Mouse (Mus musculus) intestine, embryonic 16.5 days (tissue): ENCODE data around the gene Cxcl2. TPM values are rescaled to one million over a fixed set of nuclear protein-coding genes. Genes with fewer than 3 reads are reported as not detected.
A peak's percentile ranks its signal among the peaks of the same experiment; 100 is the strongest.

ENCODE experiments used
- ATAC-seq: fragments of 200-750 bp; cut with Nextera tagmentation; 2 replicates; pipeline ENCODE4 v1.8.0; 2017; ENCODE audit warnings: moderate TSS enrichment, moderate library complexity
- H3K27ac ChIP-seq: fragments of 300-500 bp; sonication (generic); 2 replicates; pipeline ENCODE4 v1.5.1; 2014; ENCODE audit warnings: mild to moderate bottlenecking, low read length
- H3K27me3 ChIP-seq: fragments of 300-500 bp; sonication (generic); replicated peaks from 2 replicates; pipeline ENCODE4 v1.6.1; 2014; ENCODE audit warnings: low read length, control low read depth, mixed read lengths; ENCODE audit not compliant: control insufficient read depth, insufficient read depth
- H3K36me3 ChIP-seq: fragments of 300-500 bp; sonication (generic); 2 replicates; pipeline ENCODE4 v1.6.1; 2014; ENCODE audit warnings: low read length, control low read depth; ENCODE audit not compliant: control insufficient read depth, insufficient read depth
- H3K4me1 ChIP-seq: fragments of 300-500 bp; sonication (generic); 2 replicates; pipeline ENCODE4 v1.6.1; 2014; ENCODE audit warnings: low read length, control low read depth, mixed read lengths; ENCODE audit not compliant: control insufficient read depth, insufficient read depth
- H3K4me2 ChIP-seq: fragments of 300-500 bp; sonication (generic); 2 replicates; pipeline ENCODE4 v1.6.1; 2014; ENCODE audit warnings: low read depth, low read length, control low read depth
- H3K4me3 ChIP-seq: fragments of 300-500 bp; sonication (generic); 2 replicates; pipeline ENCODE4 v1.5.1; 2014; ENCODE audit warnings: mild to moderate bottlenecking, low read length
- H3K9ac ChIP-seq: fragments of 300-500 bp; sonication (generic); 2 replicates; pipeline ENCODE4 v1.6.1; 2014; ENCODE audit warnings: low read depth, low read length
- H3K9me3 ChIP-seq: fragments of 300-500 bp; sonication (generic); 2 replicates; pipeline ENCODE4 v1.6.1; 2016; ENCODE audit warnings: low read length, control low read depth; ENCODE audit not compliant: control insufficient read depth
- WGBS: fragments of 180-500 bp; shearing (Covaris S2); extraction: QIAGEN DNeasy Blood & Tissue Kit; methylation state at CpG from one replicate; pipeline ENCODE4 v1.1.7; 2014; 5-methylcytosine and 5-hydroxymethylcytosine counted together
- polyA plus RNA-seq: library from polyadenylated mRNA; unstranded; fragments of >200 nt; fragmentation: Nextera tagmentation; extraction: Ambion mirVana; gene quantifications from 2 replicates; pipeline ENCODE4 v1.2.1, GENCODE M21; 2015

The Cxcl2 gene
- not detected in 2 replicates for polyA plus RNA-seq

DNA sequence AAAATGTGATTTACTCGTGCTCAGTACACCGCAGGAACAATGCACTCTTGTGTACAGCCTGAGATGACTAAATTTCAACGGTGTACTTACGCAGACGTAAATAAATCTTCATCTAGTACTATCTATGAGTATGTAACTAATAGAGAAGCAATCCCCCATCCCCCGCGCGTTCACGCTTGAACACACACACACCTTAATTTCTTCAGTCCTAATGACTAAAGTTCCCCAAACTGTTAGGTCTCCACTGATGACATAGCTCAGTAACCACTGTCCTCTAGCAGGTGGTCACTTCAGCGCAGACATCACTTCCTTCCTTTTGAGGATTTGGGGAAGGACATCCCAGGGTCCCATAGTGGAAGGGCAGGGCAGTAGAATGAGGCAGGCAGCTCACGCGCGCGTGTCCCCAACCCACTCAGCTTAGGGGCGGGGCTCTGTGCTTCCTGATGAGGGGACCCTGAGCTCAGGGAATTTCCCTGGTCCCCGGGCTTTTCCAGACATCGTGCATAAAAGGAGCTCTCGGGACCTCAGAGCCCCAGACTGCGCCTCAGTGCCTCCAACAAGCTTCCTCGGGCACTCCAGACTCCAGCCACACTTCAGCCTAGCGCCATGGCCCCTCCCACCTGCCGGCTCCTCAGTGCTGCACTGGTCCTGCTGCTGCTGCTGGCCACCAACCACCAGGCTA is at the start of gene Cxcl2:
Cxcl2 (plus strand) TSS at position 533 of the 682 bp plus-strand sequence.
- WGBS, result 8% methylated on average over 22 of the region's 22 CpGs
- H3K9ac ChIP-seq, result peak within 1 kb of the TSS; percentile 33; the same call in 1 of the 2 replicates

GRCm38 (mm10) chr5:90855308-90856230 is 48.1 kb upstream of the Cxcl2 start:
- H3K9me3 ChIP-seq, result no peaks in the 10 kb centered on the region
- H3K4me1 ChIP-seq, result no peaks in the 10 kb centered on the region
- WGBS, result 69% methylated on average over 7 of the region's 7 CpGs
- H3K4me2 ChIP-seq, result no peak overlapping the region
- H3K4me3 ChIP-seq, result no peak overlapping the region
- no peak overlapping the region for H3K9ac ChIP-seq
- no peaks in the 10 kb centered on the region for H3K27me3 ChIP-seq
- no peak for ATAC-seq
- H3K36me3 ChIP-seq, result no peaks in the 10 kb centered on the region
- H3K27ac ChIP-seq, result no peak overlapping the region

More for the DNA sequence above, at the start of gene Cxcl2:
- Histone ChIP-seq H3K36me3 (no peaks in the 10 kb centered on the region), H3K27me3 (peaks cover 3% of the 10 kb centered on the region; the same call in 1 of the 2 replicates), H3K4me3 (peak within 1 kb of the TSS; percentile 35), H3K4me2 (peak within 1 kb of the TSS; percentile 59), H3K4me1 (peaks cover 13% of the 10 kb centered on the region), H3K9me3 (no peaks in the 10 kb centered on the region), H3K27ac (no peak within 1 kb of the TSS)
- peak; percentile 69 for ATAC-seq

DNA sequence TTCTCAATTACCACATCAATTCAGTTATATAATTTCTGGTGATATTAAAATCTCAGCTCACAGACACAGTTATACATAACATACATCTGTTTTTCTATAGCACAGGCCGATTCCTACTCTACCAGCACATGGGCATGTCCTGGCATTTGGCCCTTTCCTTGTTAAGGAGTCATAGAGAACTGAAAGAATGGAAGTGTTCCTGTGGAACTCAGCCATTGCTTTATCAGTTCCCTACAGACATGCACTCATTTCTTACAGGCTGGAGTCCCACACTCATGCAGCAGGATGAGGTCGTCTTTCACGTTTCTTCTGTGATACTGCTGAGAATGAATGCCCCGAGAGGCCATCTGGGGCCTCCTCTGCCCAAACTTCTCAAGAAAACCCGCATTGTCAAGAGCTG is 46.2 kb upstream of the Cxcl2 start:
- Histone ChIP-seq H3K9ac (no peak overlapping the region), H3K4me1 (no peaks in the 10 kb centered on the region), H3K27me3 (no peaks in the 10 kb centered on the region), H3K27ac (no peak overlapping the region), H3K9me3 (no peaks in the 10 kb centered on the region), H3K4me2 (no peak overlapping the region), H3K4me3 (no peak overlapping the region), H3K36me3 (no peaks in the 10 kb centered on the region)
- WGBS, result 74% methylated on average over 5 of the region's 5 CpGs
- no peak for ATAC-seq

GRCm38 (mm10) chr5:90858429-90858828 is 45.2 kb upstream of the Cxcl2 start:
- no peaks in the 10 kb centered on the region for H3K4me1 ChIP-seq
- no peaks in the 10 kb centered on the region for H3K9me3 ChIP-seq
- ATAC-seq, result no peak
- WGBS, result 86% methylated on average over 2 of the region's 2 CpGs
- H3K27me3 ChIP-seq, result no peaks in the 10 kb centered on the region
- H3K27ac ChIP-seq, result no peak overlapping the region
- H3K36me3 ChIP-seq, result no peaks in the 10 kb centered on the region
- H3K9ac ChIP-seq, result no peak overlapping the region
- H3K4me2 ChIP-seq, result no peak overlapping the region
- no peak overlapping the region for H3K4me3 ChIP-seq

GRCm38 (mm10) chr5:90859031-90859430 is 44.6 kb upstream of the Cxcl2 start:
- no peaks in the 10 kb centered on the region for H3K4me1 ChIP-seq
- WGBS, result 76% methylated on average over 3 of the region's 3 CpGs
- H3K27ac ChIP-seq, result no peak overlapping the region
- H3K4me3 ChIP-seq, result no peak overlapping the region
- H3K9ac ChIP-seq, result no peak overlapping the region
- no peaks in the 10 kb centered on the region for H3K9me3 ChIP-seq
- H3K4me2 ChIP-seq, result no peak overlapping the region
- H3K36me3 ChIP-seq, result no peaks in the 10 kb centered on the region
- H3K27me3 ChIP-seq, result no peaks in the 10 kb centered on the region
- no peak for ATAC-seq

DNA sequence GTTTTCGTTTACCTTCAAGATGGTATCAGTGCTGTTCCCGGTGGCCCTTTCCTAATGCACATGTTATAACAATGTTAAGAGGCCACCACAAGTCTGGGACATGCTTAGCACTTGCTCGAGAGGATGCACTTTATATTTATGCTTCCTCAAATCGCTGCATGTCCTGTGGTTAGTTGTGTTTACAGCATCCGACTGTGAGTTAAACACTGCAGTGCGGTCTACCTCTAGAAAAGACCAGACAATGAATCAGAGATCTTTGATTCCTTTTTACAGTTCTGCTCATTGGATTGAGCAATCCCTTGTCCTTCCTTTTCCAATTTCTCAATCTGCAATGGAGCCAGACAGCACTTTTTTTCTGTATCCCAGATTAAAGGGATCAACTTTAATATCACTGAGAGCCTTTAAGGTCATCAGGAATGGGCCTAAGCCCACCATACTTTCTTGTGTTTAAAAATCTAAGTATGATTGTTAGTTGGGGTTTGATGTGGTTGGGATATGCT is 41.7 kb upstream of the Cxcl2 start:
- Histone ChIP-seq H3K9me3 (no peaks in the 10 kb centered on the region), H3K4me2 (no peak overlapping the region), H3K4me1 (no peaks in the 10 kb centered on the region), H3K9ac (no peak overlapping the region), H3K36me3 (no peaks in the 10 kb centered on the region), H3K27ac (no peak overlapping the region), H3K27me3 (no peaks in the 10 kb centered on the region), H3K4me3 (no peak overlapping the region)
- no peak for ATAC-seq
- WGBS, result 63% methylated on average over 6 of the region's 6 CpGs

DNA sequence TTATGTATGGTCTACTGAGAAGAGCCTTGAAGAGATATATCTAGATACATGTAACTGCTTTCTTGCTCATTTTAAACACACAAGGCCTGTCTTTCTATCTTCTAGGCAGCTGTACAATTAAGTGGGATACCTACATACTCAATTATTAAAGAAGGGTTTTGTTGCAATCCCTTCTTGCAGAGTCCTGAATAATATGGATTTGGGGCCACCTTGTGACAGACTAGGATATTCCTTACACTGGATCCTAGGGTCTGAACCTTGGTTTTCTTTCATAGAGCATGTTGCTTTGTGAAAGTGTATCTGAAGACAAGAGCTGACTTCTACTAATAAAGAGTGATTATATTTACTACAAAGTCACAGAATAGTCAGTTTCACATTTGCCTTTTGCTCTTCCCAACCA is 36.9 kb upstream of the Cxcl2 start:
- ATAC-seq, result no peak
- no peaks in the 10 kb centered on the region for H3K27me3 ChIP-seq
- no peak overlapping the region for H3K4me2 ChIP-seq
- no peak overlapping the region for H3K9ac ChIP-seq
- H3K9me3 ChIP-seq, result no peaks in the 10 kb centered on the region
- H3K4me3 ChIP-seq, result no peak overlapping the region
- no peaks in the 10 kb centered on the region for H3K4me1 ChIP-seq
- no peak overlapping the region for H3K27ac ChIP-seq
- no peaks in the 10 kb centered on the region for H3K36me3 ChIP-seq

- no peak overlapping the region for H3K4me2 ChIP-seq
- H3K9ac ChIP-seq, result no peak overlapping the region
- peak; percentile 97 for ATAC-seq
- no peak overlapping the region for H3K4me3 ChIP-seq
- H3K9me3 ChIP-seq, result no peaks in the 10 kb centered on the region
- 58% methylated on average over 7 of the region's 7 CpGs for WGBS
- H3K27ac ChIP-seq, result no peak overlapping the region
- no peaks in the 10 kb centered on the region for H3K27me3 ChIP-seq
- no peaks in the 10 kb centered on the region for H3K36me3 ChIP-seq
- H3K4me1 ChIP-seq, result 0 out of 2 replicates have a peak, but pooled peaks cover 6% of the 10 kb centered on the region
Measured at GRCm38 (mm10) chr5:90872377-90872776, 31.3 kb upstream of the Cxcl2 start.

DNA sequence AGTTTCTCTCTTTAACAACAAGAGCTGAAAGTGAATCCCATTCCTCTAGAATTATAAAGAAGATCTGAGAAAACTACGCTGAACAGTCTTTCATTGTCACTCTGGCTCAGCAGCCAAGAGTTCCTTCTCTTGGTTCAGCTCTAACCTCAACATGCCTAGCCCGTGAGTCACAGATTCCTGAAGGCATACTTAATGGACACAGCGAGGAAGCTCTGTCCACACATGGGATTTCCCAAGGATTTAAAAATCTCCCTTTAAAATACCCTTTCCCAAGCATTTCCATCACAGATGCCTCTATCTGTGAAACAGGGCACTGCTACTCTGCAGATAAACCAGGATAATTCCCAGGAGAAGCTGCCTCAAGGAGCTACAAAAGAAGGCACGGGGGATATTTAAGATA is 27.6 kb upstream of the Cxcl2 start:
- WGBS, result 62% methylated on average over 4 of the region's 4 CpGs
- H3K4me3 ChIP-seq, result no peak overlapping the region
- H3K9ac ChIP-seq, result no peak overlapping the region
- no peak overlapping the region for H3K4me2 ChIP-seq
- ATAC-seq, result 0 out of 2 replicates have a peak, but pooled peaks have one; percentile 46
- H3K27me3 ChIP-seq, result no peaks in the 10 kb centered on the region
- no peaks in the 10 kb centered on the region for H3K9me3 ChIP-seq
- H3K4me1 ChIP-seq, result 0 out of 2 replicates have a peak, but pooled peaks cover 6% of the 10 kb centered on the region
- peak overlapping the region; percentile 65 for H3K27ac ChIP-seq
- H3K36me3 ChIP-seq, result no peaks in the 10 kb centered on the region
